Mouse (Mus musculus): ENCODE data around the gene Tex101. TPM values are rescaled to one million over a fixed set of nuclear protein-coding genes. Genes with fewer than 3 reads are reported as not detected.
"Not testable (repeated sequence)": the region's sequence is repeated elsewhere in the genome, so short reads cannot be mapped to it uniquely, and the experiment has no call there.

The Tex101 gene
- polyA plus RNA-seq (2015; fragmentation: Nextera tagmentation; extraction: Ambion mirVana): not detected in 2 replicates

- no peaks in the 10 kb centered on the region for H3K36me3 ChIP-seq (ENCODE audit: control insufficient read depth, insufficient read depth)
- H3K4me1 ChIP-seq (ENCODE audit: control insufficient read depth, insufficient read depth, low read length): no peaks in the 10 kb centered on the region
- no peak within 1 kb of the TSS for H3K27ac ChIP-seq (ENCODE audit: low read length)
- H3K4me2 ChIP-seq (ENCODE audit: low read depth, low read length): no peak within 1 kb of the TSS
- H3K27me3 ChIP-seq (ENCODE audit: control insufficient read depth, insufficient read depth, low read length): no peaks in the 10 kb centered on the region
- H3K4me3 ChIP-seq (ENCODE audit: low read length): no peak within 1 kb of the TSS
- no peak for ATAC-seq (replicated peaks; ENCODE audit: extremely low read depth, insufficient read depth, low FRiP score)
- H3K9me3 ChIP-seq (replicated peaks; ENCODE audit: control insufficient read depth, low read length): no peaks in the 10 kb centered on the region
- 77% methylated on average over 9 of the region's 9 CpGs for WGBS
- H3K9ac ChIP-seq (ENCODE audit: low read length): no peak within 1 kb of the TSS
Measured at GRCm38 (mm10) chr7:24676575-24676974, at the start of gene Tex101. Tex101 (minus strand) TSS chr7:24676675.

- no peaks in the 10 kb centered on the region for H3K27me3 ChIP-seq (ENCODE audit: control insufficient read depth, insufficient read depth, low read length)
- H3K9me3 ChIP-seq (replicated peaks; ENCODE audit: control insufficient read depth, low read length): no peaks in the 10 kb centered on the region
- no peak overlapping the region for H3K27ac ChIP-seq (ENCODE audit: low read length)
- no peak for ATAC-seq (replicated peaks; ENCODE audit: extremely low read depth, insufficient read depth, low FRiP score)
- H3K4me2 ChIP-seq (ENCODE audit: low read depth, low read length): no peak overlapping the region
- H3K9ac ChIP-seq (ENCODE audit: low read length): no peak overlapping the region
- no peaks in the 10 kb centered on the region for H3K4me1 ChIP-seq (ENCODE audit: control insufficient read depth, insufficient read depth, low read length)
- no peaks in the 10 kb centered on the region for H3K36me3 ChIP-seq (ENCODE audit: control insufficient read depth, insufficient read depth)
- H3K4me3 ChIP-seq (ENCODE audit: low read length): no peak overlapping the region
- 58% methylated on average over 6 of the region's 6 CpGs for WGBS
Measured at GRCm38 (mm10) chr7:24715039-24715438, 38.6 kb upstream of the Tex101 start.

GRCm38 (mm10) chr7:24708832-24709292 lies 32.4 kb upstream of the Tex101 start, which contains the start of gene BC049730:
BC049730 (plus strand) TSS chr7:24709242.
- WGBS: 87% methylated on average over 14 of the region's 14 CpGs
- no peak within 1 kb of the TSS for H3K9ac ChIP-seq (ENCODE audit: low read length)
- H3K9me3 ChIP-seq (replicated peaks; ENCODE audit: control insufficient read depth, low read length): no peaks in the 10 kb centered on the region
- H3K4me3 ChIP-seq (ENCODE audit: low read length): no peak within 1 kb of the TSS
- no peak within 1 kb of the TSS for H3K27ac ChIP-seq (ENCODE audit: low read length)
- no peaks in the 10 kb centered on the region; the same call in 1 of the 2 replicates for H3K27me3 ChIP-seq (ENCODE audit: control insufficient read depth, insufficient read depth, low read length)
- no peaks in the 10 kb centered on the region for H3K4me1 ChIP-seq (ENCODE audit: control insufficient read depth, insufficient read depth, low read length)
- no peak for ATAC-seq (replicated peaks; ENCODE audit: extremely low read depth, insufficient read depth, low FRiP score)
- H3K4me2 ChIP-seq (ENCODE audit: low read depth, low read length): no peak within 1 kb of the TSS
- H3K36me3 ChIP-seq (ENCODE audit: control insufficient read depth, insufficient read depth): no peaks in the 10 kb centered on the region

GRCm38 (mm10) chr7:24702841-24703240 lies 26.4 kb upstream of the Tex101 start:
- not testable (repeated sequence) for H3K4me1 ChIP-seq (ENCODE audit: control insufficient read depth, insufficient read depth, low read length); H3K36me3 ChIP-seq (ENCODE audit: control insufficient read depth, insufficient read depth); H3K9ac ChIP-seq (ENCODE audit: low read length); H3K4me2 ChIP-seq (ENCODE audit: low read depth, low read length); H3K27ac ChIP-seq (ENCODE audit: low read length); H3K9me3 ChIP-seq (replicated peaks; ENCODE audit: control insufficient read depth, low read length); ATAC-seq (replicated peaks; ENCODE audit: extremely low read depth, insufficient read depth, low FRiP score); H3K27me3 ChIP-seq (ENCODE audit: control insufficient read depth, insufficient read depth, low read length); H3K4me3 ChIP-seq (ENCODE audit: low read length)
- WGBS: 76% methylated on average over 9 of the region's 9 CpGs

- not testable (repeated sequence) for H3K4me3 ChIP-seq (ENCODE audit: low read length)
Measured at GRCm38 (mm10) chr7:24697891-24698290, 21.4 kb upstream of the Tex101 start.

GRCm38 (mm10) chr7:24692693-24693092 lies 16.2 kb upstream of the Tex101 start:
- WGBS: 79% methylated on average over 3 of the region's 3 CpGs
- H3K4me3 ChIP-seq (ENCODE audit: low read length); H3K36me3 ChIP-seq (ENCODE audit: control insufficient read depth, insufficient read depth); H3K27ac ChIP-seq (ENCODE audit: low read length); H3K4me2 ChIP-seq (ENCODE audit: low read depth, low read length); H3K9ac ChIP-seq (ENCODE audit: low read length); H3K9me3 ChIP-seq (replicated peaks; ENCODE audit: control insufficient read depth, low read length); H3K27me3 ChIP-seq (ENCODE audit: control insufficient read depth, insufficient read depth, low read length); ATAC-seq (replicated peaks; ENCODE audit: extremely low read depth, insufficient read depth, low FRiP score); H3K4me1 ChIP-seq (ENCODE audit: control insufficient read depth, insufficient read depth, low read length): not testable (repeated sequence)

More at GRCm38 (mm10) chr7:24697891-24698290, 21.4 kb upstream of the Tex101 start:
- H3K27me3 ChIP-seq (ENCODE audit: control insufficient read depth, insufficient read depth, low read length); H3K9me3 ChIP-seq (replicated peaks; ENCODE audit: control insufficient read depth, low read length); H3K27ac ChIP-seq (ENCODE audit: low read length); H3K4me2 ChIP-seq (ENCODE audit: low read depth, low read length); H3K4me1 ChIP-seq (ENCODE audit: control insufficient read depth, insufficient read depth, low read length); ATAC-seq (replicated peaks; ENCODE audit: extremely low read depth, insufficient read depth, low FRiP score); H3K36me3 ChIP-seq (ENCODE audit: control insufficient read depth, insufficient read depth); H3K9ac ChIP-seq (ENCODE audit: low read length): not testable (repeated sequence)
- 87% methylated on average over 4 of the region's 4 CpGs for WGBS

- not testable (repeated sequence) for H3K36me3 ChIP-seq (ENCODE audit: control insufficient read depth, insufficient read depth); H3K27me3 ChIP-seq (ENCODE audit: control insufficient read depth, insufficient read depth, low read length); H3K4me3 ChIP-seq (ENCODE audit: low read length); H3K9ac ChIP-seq (ENCODE audit: low read length); ATAC-seq (replicated peaks; ENCODE audit: extremely low read depth, insufficient read depth, low FRiP score); H3K9me3 ChIP-seq (replicated peaks; ENCODE audit: control insufficient read depth, low read length); H3K4me1 ChIP-seq (ENCODE audit: control insufficient read depth, insufficient read depth, low read length); H3K27ac ChIP-seq (ENCODE audit: low read length); H3K4me2 ChIP-seq (ENCODE audit: low read depth, low read length)
- 86% methylated on average over 10 of the region's 10 CpGs for WGBS
Measured at GRCm38 (mm10) chr7:24687519-24687918, 11.0 kb upstream of the Tex101 start.

- not testable (repeated sequence) for ATAC-seq (replicated peaks; ENCODE audit: extremely low read depth, insufficient read depth, low FRiP score); H3K4me3 ChIP-seq (ENCODE audit: low read length); H3K4me1 ChIP-seq (ENCODE audit: control insufficient read depth, insufficient read depth, low read length); H3K36me3 ChIP-seq (ENCODE audit: control insufficient read depth, insufficient read depth); H3K4me2 ChIP-seq (ENCODE audit: low read depth, low read length); H3K9ac ChIP-seq (ENCODE audit: low read length); H3K27me3 ChIP-seq (ENCODE audit: control insufficient read depth, insufficient read depth, low read length); H3K9me3 ChIP-seq (replicated peaks; ENCODE audit: control insufficient read depth, low read length); H3K27ac ChIP-seq (ENCODE audit: low read length)
- 65% methylated on average over 7 of the region's 7 CpGs for WGBS
Measured at GRCm38 (mm10) chr7:24684121-24684520, 7.6 kb upstream of the Tex101 start.

GRCm38 (mm10) chr7:24671944-24672439 lies 4.5 kb downstream of the Tex101 start:
- Histone ChIP-seq H3K9ac (ENCODE audit: low read length) (no peak overlapping the region), H3K9me3 (replicated peaks; ENCODE audit: control insufficient read depth, low read length) (no peaks in the 10 kb centered on the region), H3K4me2 (ENCODE audit: low read depth, low read length) (no peak overlapping the region), H3K36me3 (ENCODE audit: control insufficient read depth, insufficient read depth) (no peaks in the 10 kb centered on the region), H3K4me3 (ENCODE audit: low read length) (no peak overlapping the region), H3K27me3 (ENCODE audit: control insufficient read depth, insufficient read depth, low read length) (0 out of 2 replicates have a peak, but pooled peaks cover 4% of the 10 kb centered on the region), H3K4me1 (ENCODE audit: control insufficient read depth, insufficient read depth, low read length) (no peaks in the 10 kb centered on the region), H3K27ac (ENCODE audit: low read length) (no peak overlapping the region)
- no peak for ATAC-seq (replicated peaks; ENCODE audit: extremely low read depth, insufficient read depth, low FRiP score)
- 86% methylated on average over 23 of the region's 23 CpGs for WGBS

Measured in heart, embryonic 16.5 days (tissue).